Comparison of ENCODE assay signal across 29 mouse cellular contexts in the genomic region with DNA sequence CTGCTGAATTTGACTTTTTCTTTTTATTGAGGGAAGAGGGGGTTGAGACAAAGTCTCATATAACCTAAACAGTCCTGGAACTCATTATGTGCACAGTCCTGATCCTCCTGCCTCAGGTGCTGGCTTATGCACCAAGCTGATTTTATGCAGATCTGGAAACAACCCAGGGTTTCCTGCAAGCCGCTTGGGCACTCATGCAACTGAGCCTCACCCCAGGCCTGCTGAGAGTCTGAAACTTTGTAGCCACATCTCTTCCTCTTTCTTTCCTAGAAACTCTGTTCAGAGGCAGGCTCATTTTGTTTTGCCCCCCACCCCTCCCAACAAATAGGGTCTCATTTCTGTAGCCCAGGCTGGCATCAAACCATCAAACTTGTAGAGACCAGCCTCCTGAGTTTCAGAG. TPM values are rescaled to one million over a fixed set of nuclear protein-coding genes. Genes with fewer than 3 reads are reported as not detected.
"Had no signal": no experiment of that assay in that cellular context is flagged by ENCODE, and none has a peak within 500 bp of the region (broad histone marks: within the 10 kb centered on the region; RNA-seq: fewer than 3 reads in every experiment).

No protein-coding gene starts in this region.

- H3K4me2 ChIP-seq: heart, embryonic 11.5 days; heart, embryonic 13.5 days; heart, embryonic 15.5 days; hindbrain, embryonic 13.5 days; hindbrain, embryonic 15.5 days; kidney, embryonic 15.5 days; limb, embryonic 13.5 days; limb, embryonic 15.5 days; liver, embryonic 11.5 days had no signal

- H3K27me3 ChIP-seq: heart, embryonic 13.5 days; heart, embryonic 15.5 days; hindbrain, embryonic 13.5 days; hindbrain, embryonic 15.5 days; kidney, embryonic 15.5 days; limb, embryonic 13.5 days; limb, embryonic 15.5 days had no signal

- H3K9ac ChIP-seq: heart, embryonic 13.5 days; heart, embryonic 15.5 days; hindbrain, embryonic 13.5 days; hindbrain, embryonic 15.5 days; kidney, embryonic 15.5 days; limb, embryonic 13.5 days; limb, embryonic 15.5 days had no signal

- DNase-seq: gastrocnemius, postnatal 14 days; gastrocnemius, postnatal 36 days; heart, adult 11 months; heart, adult 2 months; heart, postnatal 14 days; heart, postnatal 36 days; kidney, adult 11 months; kidney, adult 2 months; kidney, adult 9 months; kidney, postnatal 14 days; kidney, postnatal 36 days; layer of hippocampus, adult 9-11 months; layer of hippocampus, postnatal 36 days; left cerebral cortex, postnatal 4 days had no signal

- H3K27ac ChIP-seq: heart, adult 2 months; heart, embryonic 13.5 days; heart, embryonic 15.5 days; hindbrain, embryonic 13.5 days; hindbrain, embryonic 15.5 days; hindbrain, postnatal 0 days; kidney, embryonic 15.5 days; kidney, postnatal 0 days; limb, embryonic 13.5 days; limb, embryonic 15.5 days had no signal

- H3K9me3 ChIP-seq: heart, embryonic 13.5 days; heart, embryonic 15.5 days; hindbrain, embryonic 13.5 days; hindbrain, embryonic 15.5 days; kidney, embryonic 15.5 days; limb, embryonic 13.5 days; limb, embryonic 15.5 days had no signal

- H3K4me3 ChIP-seq: heart, adult 2 months; heart, embryonic 13.5 days; heart, embryonic 15.5 days; hindbrain, embryonic 13.5 days; hindbrain, embryonic 15.5 days; kidney, embryonic 15.5 days; limb, embryonic 13.5 days; limb, embryonic 15.5 days had no signal

- H3K4me1 ChIP-seq: heart, embryonic 13.5 days; heart, embryonic 15.5 days; hindbrain, embryonic 13.5 days; hindbrain, embryonic 15.5 days; kidney, embryonic 15.5 days; limb, embryonic 13.5 days; limb, embryonic 15.5 days had no signal

RNA-seq across cellular contexts. Expression of gene Cldn19, which starts 58.5 kb away (rescaled TPM):
- total RNA-seq: heart, adult 2 months; heart, postnatal 36 days; hematopoietic stem cell, adult 5-6 weeks had no signal
- polyA plus RNA-seq: heart, embryonic 11.5 days; heart, embryonic 13.5 days; heart, embryonic 15.5 days; heart, postnatal 0 days; intestine, embryonic 14.5 days; large intestine, adult 2 months; liver, embryonic 11.5 days had no signal
